Mouse (Mus musculus): ENCODE results near the gene Ccl2.

The Ccl2 gene

GRCm38 (mm10) chr11:82035857-82036256 lies 486 bp downstream of the Ccl2 start:
- no peak for DNase-seq (ENCODE audit: low read depth, low spot score)

DNA sequence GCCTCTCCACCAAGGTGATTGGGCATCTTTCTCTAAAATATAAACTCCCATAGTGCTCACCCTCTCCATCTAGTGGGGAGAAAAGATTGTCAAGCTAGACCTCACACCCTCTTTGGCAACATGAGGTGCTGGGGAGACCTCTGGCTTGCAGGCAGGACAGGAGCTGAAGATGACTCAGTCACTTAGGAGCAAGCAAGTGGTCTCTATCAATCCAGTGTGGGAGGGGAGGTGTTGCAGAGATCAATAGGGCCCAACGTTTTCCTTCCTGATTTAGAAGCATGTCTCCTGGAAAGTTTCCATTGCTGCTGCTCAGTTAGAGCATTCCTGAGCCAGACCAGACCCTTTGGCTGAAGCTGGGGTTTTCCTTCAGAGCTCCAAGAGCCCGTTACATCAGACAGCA lies 3.2 kb downstream of the Ccl2 start, which contains the start of gene Gm17268:
Gene Gm17268, minus strand, starts transcription at position 28 of the 400 bp plus-strand sequence.
- DNase-seq (ENCODE audit: low read depth, low spot score) = no peak

- no peak for DNase-seq (ENCODE audit: low read depth, low spot score)
Observed at GRCm38 (mm10) chr11:82039132-82039660, 3.8 kb downstream of the Ccl2 start.

DNA sequence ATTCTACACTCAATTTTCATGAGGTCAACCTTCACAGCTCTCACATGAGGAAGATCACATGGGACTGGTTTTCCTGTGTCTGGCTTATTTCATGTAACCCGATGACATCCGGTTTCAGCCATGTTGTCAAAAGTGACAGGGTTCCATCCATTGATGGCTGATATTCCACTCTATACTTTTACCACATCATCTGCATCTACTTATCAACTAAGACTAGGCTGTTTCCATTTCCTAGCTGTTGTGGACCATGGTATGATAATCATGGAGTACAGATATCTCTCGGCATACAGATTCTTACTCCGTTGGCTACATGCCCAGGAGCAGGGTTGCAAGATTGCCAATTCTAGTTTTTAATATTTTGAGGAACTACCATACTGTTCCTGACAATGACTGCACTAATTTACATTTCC lies 6.3 kb downstream of the Ccl2 start:
- DNase-seq (ENCODE audit: low read depth, low spot score) = no peak

DNA sequence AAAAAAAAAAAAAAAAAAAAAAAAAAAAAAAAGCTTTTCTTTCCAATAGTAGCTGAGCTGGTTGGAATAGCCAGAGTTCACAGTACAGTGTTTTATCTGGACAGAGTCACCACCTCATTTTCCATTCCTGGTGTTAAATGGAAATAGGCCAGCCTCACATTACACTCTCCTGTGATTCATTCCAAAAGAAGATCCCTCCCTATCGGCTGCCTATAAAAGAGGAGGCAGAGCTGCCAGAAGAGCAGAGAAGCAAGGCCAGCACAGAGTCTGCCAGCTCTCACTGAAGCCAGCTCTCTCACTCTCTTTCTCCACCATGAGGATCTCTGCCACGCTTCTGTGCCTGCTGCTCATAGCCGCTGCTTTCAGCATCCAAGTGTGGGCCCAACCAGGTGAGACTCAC lies 10.1 kb downstream of the Ccl2 start, which contains the start of gene Ccl7:
Gene Ccl7, plus strand, starts transcription at position 242 of the 400 bp plus-strand sequence.
- no peak for DNase-seq (ENCODE audit: low read depth, low spot score)

DNA sequence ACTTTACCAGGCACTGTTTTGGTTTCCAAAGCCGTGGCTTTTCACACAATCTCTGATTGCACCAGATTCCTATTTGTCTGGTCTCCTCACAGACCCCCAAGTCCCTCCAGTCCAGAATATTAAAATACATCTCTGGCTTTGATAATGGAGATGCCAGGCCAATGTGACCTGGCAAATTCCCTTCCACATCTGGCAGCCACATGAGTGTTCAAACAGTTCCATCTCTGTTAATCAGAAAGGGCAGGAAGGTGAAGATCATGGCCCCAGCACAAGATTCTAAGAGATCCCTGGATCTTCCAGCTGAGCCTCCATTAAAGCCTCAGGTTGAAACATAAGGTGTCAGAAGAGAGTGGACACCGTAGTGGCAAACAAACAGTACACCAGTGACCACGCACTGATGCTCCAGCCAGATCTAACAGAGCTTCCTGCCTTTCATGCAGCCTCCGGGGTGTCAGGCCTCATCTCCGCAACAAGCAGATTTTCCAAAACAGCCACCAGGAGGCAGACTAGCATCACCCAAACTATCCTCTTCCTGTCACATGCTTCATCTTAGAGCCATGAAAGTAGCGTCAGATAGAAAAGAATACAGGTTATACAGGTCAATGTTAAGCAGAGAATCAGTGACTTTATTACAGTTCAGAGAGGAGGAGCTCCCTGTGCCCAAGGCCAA lies 12.5 kb downstream of the Ccl2 start:
- peak; percentile 65 for DNase-seq (ENCODE audit: low read depth, low spot score)

DNA sequence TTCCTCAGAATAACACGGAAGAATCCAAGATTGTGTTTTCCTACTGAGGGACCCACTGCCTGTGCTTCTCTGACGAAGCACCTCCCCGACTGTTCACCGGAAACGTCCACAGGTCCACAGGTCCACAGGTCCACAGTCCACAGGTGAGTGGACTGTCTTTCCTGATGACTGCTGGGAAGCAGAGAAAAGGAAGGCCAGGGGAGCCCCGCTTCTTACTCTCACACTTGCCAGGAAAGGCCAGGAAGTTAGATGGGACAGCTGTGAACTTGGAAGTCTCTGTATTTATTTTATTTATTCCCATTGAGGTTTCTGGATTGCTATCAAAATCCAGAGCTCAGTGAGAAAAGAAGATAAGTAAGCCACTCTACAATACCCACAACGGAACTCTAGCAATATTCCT lies 18.5 kb downstream of the Ccl2 start:
- DNase-seq (ENCODE audit: low read depth, low spot score) = no peak

GRCm38 (mm10) chr11:82057646-82058045 lies 22.3 kb downstream of the Ccl2 start, which contains the start of gene Ccl11:
Gene Ccl11 (plus strand): TSS chr11:82057823.
- DNase-seq (ENCODE audit: low read depth, low spot score) = no peak

DNA sequence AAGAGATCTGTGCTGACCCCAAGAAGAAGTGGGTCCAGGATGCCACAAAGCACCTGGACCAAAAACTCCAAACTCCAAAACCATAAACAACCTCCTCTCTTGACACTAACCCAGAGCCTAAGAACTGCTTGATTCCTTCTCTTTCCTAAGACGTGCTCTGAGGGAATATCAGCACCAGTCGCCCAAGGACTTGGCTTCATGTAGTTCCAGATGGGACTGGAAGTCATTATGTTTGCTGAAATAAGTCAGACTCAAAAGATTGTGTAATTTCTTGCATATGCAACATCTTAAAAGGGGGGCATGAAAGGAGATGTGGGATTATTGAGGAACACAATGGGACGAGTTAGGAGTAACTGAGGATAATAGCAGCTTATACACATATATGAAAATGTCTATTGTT lies 26.9 kb downstream of the Ccl2 start:
- no peak for DNase-seq (ENCODE audit: low read depth, low spot score)

GRCm38 (mm10) chr11:82063454-82063853 lies 28.1 kb downstream of the Ccl2 start:
- no peak for DNase-seq (ENCODE audit: low read depth, low spot score)

DNA sequence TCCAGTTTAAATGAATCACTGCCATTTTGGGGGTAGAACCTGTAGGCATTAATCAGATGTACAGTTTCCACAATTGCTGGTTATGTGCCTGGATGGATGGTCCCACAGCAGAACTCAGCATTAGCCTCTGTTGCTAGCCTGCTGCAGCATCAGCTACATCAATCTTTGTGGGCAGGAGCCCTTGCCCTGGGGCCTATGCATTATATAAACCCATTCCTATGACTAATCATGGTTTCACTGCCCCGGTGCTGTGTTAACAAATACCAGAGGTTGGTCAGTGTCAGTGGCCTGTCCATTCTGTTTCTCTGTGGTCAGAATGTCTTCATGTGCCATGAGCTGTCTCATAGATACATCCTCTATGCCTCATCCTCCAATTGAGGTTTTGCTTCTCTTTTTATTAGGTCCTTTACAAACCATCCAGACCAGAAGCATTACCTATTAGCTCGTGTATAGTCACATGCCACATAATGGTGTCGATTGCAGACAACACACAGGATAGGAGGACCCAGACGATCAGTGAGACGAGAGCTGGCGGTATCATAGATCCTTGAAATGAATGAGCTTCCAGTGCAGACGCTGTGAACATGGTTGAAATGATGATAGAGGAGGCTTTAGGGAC lies 31.7 kb downstream of the Ccl2 start:
- DNase-seq (ENCODE audit: low read depth, low spot score) = no peak

DNA sequence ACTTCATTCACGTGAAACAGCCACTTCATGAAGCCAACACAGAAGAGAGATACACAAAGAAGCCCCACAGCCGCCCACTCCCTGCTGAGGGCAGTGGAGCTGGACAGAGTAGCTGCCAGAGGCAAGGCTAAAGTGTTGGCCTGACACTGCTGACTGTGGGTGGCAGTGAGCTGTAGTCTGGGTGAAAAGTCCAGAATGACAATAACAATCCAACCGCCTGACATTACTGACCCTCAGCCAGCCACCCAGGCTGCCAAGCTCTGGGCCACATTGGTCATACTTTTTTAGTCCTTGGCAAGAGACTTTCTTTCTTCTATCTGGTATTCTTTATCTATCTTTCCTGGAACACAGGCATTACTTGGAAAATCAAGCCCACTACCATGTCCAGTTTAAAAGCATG lies 35.7 kb downstream of the Ccl2 start:
- no peak for DNase-seq (ENCODE audit: low read depth, low spot score)

DNA sequence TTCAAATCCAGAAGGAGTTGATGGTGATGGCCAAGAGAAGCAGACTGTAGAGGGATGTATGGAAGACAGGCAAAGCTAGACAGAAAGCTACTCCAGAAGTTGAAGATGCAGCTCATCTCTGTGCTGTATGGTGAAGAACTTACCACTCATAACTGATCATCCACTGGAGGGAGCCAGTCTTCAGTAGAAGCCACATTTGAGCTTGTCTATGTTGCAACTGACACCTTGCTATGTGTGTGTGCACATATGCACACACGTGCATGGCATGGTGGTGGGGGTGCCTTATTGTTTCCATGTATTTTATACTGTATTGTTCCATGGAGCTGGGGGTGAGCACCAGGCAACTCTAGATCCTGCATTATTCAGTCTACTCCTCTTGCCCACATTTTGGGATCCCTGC lies 37.0 kb downstream of the Ccl2 start:
- DNase-seq (ENCODE audit: low read depth, low spot score) = no peak

- DNase-seq (ENCODE audit: low read depth, low spot score) = no peak
Observed at GRCm38 (mm10) chr11:82072984-82073383, 37.6 kb downstream of the Ccl2 start.

DNA sequence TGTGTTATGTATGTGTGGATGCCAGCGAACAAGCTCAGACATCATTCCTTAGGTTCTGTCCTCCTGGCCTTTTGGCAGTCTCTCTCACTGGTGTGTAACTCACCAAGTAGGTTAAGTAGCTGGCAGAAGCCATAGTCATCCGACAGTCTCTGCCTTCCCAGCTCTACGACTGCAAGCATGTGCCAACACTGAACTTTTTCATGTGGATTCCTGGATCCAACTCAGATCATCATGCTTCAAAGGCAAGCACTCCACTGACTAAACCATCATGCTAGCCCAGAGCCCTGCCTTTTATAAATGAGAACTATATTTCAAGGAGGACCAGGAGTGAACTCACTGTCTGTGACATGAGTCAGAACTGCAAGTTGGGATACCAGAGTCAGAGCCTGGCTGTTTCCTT lies 38.3 kb downstream of the Ccl2 start:
- no peak for DNase-seq (ENCODE audit: low read depth, low spot score)

DNA sequence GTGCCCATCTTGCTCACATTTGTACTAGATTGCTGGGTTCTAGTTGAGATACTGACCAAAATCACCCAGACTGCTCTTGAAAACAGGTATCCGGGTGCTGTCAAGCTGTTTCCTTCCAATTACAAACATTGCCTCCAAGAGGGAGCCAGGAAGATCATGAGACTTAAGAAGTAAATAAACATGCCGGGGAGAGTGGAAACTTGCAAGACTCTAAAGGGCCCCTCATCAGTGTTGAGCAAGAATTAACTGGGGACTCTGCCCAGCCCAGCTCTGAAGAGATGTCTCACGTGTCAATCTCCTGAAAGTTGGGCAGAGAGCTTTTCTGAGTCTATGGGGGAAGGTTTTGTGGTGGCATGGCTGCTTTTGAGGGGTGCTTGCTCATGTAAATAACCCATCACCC lies 41.7 kb downstream of the Ccl2 start:
- DNase-seq (ENCODE audit: low read depth, low spot score) = no peak

DNA sequence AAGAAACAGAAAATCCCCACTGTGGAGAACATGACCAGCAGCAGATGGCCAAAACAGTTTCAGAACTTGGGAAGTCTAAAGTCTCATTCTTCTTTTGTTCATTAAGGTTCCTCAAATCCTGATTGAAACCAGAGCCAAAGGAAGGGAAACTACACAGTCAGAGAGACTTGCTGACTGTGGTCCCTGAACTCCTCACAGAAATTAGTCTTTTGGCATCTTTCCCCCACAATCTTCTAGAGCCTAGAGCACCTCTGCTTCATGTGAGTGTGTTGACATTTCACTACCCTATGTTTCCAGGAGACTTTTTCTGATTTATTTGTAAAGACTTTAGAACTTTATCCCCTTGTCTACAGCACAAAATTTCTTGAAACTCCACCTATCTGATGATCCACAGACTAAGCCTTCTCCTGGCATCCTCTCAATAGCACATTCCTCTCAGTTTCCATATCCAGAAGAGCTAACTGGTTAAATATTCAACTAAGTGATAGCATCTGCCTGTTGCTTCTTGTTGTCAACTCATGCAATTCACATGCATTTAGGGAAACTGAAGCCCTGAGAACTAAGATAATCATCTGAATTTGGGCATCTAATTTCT lies 42.9 kb downstream of the Ccl2 start:
- no peak for DNase-seq (ENCODE audit: low read depth, low spot score)

GRCm38 (mm10) chr11:82080865-82081264 lies 45.5 kb downstream of the Ccl2 start:
- no peak for DNase-seq (ENCODE audit: low read depth, low spot score)

- DNase-seq (ENCODE audit: low read depth, low spot score) = no peak
Observed at GRCm38 (mm10) chr11:82084360-82084759, 49.0 kb downstream of the Ccl2 start.
